Mouse (Mus musculus): ENCODE measurements around the gene Gm5089.

Gene Gm5089

DNA sequence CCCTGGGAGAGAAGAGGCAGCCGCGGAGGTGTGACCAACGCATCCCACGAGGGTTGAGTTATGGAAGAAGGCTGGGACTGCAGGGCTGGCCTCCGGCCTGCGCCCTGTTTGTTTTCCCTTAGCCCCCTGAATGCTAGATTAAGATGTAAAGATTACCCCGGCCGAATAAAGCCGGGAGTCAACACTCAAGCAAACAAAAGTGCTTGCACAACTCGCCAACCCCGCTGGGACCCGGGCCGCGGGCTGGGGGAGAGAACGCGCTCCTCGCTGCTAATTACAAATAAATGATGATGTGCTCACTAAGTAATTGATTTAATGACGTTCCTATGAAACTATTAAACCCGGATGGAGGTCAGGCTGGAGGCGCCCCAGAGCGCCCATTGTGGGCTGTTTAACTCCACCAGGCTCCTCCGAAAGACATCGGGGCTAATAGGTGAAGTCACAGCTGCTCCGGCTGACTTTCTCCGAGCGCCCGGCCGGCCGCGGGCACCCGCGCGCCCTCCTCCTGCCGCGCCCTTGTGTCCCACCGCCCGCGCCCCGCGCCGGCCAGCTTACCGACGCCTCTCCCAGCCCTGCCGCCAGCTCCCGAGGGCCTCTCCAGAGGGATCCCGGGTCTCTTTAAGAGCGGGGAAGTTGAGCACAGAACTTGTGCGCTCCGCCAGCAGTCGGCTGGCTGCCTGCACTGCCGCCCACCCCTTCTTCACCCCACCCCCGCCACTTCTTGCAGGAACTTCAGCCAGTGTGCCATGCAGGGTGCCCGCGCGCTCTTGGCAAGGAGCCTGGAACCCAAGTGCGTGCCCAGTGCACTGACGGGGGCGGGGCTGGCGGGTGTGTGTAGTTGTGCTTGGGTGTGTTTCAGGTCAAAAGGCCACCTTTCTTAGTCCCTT lies at the start of gene Gm5089:
Gene Gm5089 (minus strand): TSS at position 620 of the 887 bp plus-strand sequence.
- DNase-seq (ENCODE audit: low read depth, low spot score) = no peak

DNA sequence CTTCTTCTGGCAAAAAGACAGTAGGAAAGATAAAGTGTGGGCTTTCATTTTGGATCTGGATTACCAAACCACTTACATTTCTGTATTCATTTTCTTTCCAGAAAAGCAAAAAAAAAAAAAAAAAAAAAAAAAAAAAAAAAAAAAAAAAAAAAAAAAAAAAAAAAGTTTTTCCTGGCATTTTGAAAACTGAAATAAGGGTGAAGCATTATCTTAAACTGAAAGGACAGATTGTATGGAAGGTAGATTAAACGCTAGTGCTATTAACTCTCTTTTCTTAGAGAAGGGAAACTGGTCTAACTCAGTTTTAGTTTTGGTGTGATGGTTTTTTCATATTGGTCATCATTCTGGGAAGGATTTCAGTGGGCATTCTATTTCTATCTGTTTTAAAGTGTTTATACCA lies 41.1 kb upstream of the Gm5089 start:
- no peak for DNase-seq (ENCODE audit: low read depth, low spot score)

DNA sequence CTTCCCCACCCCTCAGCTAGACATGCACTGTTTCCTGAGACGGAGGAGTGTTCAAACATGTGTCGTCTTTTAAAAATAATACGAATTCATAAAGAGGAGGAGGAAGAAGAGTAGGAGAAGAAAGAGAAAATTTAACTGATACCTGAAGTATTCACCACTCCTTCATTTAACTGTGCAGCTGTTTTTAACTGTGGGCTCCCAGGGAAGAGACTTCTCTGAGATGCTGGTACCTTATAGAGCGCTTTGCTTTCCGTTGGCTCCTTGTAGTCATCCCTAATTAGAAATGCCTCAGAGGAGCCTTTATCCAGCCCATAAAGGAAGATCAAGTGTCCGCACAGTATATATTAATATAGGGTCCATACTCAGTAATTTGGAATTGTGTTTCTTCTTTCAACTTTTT lies 40.6 kb upstream of the Gm5089 start:
- DNase-seq (ENCODE audit: low read depth, low spot score) = no peak

DNA sequence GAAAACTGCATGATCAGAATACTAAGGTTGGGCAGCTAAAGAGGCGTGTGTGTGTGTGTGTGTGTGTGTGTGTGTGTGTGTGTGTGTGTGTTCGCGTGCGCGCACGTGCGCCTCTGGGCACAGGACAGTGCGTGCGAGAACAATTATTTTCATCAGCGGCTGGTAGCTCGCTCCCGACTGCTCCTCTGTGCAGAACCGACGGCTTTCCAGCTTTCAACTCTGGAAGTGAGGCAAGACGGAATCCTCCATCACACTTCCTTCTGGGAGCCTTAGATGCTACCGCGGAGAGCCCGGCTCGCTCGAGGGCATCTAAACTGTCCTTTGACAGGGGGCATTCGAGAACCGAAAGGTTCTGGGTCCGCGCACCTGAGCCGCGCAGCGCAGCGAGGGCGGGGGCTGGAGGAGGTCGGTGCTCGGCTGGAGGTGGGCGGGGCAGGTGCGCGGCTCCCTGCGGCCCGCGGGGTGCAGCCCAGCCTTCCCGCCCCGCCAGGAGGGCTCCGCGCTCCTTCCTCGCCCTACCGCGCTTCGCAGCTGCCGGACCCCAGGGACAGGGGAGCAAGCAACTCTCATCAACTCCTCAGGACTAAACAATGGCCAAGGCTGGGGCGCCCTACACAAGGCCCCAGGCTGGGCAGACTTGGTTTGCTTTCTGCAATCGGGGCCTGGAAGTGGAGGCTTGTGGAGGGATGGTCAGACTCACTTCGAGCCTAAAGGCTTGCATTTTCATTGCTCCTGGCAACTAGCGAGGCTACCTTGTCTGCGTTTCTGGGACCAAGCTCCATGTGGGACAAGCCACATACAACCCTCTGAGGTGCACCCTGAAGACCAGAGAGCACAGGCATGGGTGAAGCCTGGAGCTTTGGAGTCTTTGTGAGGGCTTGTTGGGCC lies 39.8 kb upstream of the Gm5089 start, which contains the start of gene Gm10837:
Gene Gm10837 (plus strand): TSS at position 146 of the 888 bp plus-strand sequence.
- DNase-seq (ENCODE audit: low read depth, low spot score) = no peak

DNA sequence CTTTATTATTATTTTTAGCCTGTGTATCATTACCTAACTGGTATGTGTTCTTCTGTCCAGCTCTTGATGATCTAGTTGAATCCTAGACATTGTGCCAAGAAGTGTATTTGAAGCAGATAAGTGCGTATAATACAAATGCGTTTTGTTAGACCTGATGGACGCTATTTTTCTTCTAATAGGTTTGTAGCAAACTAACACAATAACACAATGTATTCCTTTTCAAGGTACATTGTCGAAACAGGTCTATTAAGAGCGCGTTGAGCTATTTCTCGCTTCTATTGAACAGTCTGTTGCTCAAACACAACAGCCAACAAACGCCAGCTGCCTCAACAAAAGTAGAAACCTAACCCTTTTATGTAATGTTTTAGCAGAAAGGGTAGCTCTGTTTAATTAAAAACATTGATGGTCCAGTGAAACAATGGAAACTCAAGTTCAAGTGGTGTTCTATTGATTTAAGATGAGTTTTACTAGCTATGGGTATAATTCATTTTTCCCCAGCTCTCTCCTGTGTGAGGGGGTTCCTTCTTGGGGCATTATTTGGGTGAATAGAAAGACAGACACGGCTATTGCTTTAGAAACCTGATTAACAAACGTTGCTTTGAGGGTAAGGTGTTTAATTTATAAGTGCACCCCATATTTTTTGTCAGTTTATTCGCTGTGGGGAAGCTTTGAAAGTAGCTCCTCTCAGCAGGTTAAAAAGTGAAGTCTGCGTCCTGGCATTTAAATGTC lies 38.9 kb upstream of the Gm5089 start:
- no peak for DNase-seq (ENCODE audit: low read depth, low spot score)

DNA sequence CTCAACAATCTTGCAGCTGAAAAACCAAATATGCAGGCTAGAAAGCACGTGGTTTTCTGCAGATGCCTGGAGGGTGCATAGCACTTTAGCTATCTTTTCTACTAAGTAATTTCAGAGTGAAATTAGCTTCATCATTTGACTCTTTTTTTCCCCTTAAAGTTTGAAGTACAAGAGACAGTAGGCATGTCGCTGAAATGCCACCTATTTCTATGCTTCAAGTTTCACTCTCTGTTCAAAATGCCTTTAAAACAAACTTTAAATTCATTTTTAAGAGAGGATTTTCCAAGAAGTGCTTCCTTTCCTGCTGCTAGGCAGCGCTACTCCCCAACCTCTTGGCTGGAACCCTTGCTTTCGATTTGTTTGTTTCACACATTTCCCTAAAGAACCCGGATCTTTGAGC lies 38.1 kb upstream of the Gm5089 start:
- DNase-seq (ENCODE audit: low read depth, low spot score) = no peak

DNA sequence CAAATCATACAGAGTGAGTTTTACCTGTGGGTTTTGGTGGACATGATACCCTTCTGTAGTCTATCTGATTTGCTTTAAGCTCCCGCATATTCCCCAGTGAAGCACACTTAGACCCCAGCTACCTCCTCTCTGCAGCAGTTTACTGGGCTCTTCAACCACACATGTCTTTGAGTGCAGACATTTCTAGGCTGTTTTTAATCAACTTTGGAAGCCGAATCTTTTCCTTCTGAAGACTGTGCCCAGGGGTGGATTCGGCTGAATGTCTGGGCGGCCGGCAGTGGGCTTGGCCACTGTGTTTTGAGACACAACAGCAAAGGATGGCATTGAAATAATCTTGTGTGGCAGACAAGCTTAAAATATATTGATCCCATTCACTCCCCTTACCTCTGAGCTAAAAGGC lies 36.5 kb upstream of the Gm5089 start:
- no peak for DNase-seq (ENCODE audit: low read depth, low spot score)

DNA sequence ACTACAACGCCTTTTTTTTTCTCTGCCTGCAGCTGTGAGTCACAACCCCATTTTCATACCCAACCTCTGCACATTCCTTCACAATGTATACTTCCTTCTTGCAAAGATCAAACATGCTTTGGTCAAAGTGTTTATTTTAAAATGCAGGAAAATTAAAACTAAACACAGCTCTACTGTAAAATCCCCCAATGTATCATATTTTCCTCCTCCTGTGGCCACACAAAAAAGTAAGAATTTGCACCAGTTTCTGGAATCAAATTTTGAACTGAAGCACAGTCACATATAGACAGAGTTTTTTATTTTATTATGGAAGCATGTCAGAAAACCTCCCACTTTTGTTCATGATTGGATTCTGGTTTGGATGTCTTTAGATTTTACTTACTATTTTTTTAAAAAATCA lies 35.7 kb upstream of the Gm5089 start:
- no peak for DNase-seq (ENCODE audit: low read depth, low spot score)

DNA sequence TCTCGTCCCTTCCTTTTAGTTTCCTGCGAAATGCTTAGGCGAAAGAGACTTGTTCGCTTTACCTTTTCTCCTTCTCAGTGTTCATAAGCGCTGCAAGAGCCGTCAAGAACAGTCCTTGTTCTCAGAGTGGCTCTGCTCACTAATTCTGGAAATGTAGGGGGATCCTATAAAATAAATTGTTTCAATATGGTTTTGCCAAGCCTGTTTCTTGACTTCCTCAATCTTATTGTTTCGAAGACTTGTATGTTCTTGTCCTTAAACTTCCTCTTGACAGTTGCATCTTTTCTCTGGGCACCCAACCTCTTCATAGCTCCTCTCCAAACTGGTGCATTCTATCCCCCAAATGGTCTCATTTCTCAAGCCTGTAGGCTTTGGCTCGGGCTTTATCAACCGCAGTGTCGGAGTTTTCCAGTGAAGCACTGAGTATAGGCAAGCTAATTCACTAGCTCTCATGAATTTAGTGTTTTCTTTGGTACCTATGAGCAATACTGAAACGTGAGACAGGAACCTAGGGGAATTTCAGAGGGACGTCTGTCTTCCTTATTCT lies 34.8 kb upstream of the Gm5089 start:
- DNase-seq (ENCODE audit: low read depth, low spot score) = no peak

DNA sequence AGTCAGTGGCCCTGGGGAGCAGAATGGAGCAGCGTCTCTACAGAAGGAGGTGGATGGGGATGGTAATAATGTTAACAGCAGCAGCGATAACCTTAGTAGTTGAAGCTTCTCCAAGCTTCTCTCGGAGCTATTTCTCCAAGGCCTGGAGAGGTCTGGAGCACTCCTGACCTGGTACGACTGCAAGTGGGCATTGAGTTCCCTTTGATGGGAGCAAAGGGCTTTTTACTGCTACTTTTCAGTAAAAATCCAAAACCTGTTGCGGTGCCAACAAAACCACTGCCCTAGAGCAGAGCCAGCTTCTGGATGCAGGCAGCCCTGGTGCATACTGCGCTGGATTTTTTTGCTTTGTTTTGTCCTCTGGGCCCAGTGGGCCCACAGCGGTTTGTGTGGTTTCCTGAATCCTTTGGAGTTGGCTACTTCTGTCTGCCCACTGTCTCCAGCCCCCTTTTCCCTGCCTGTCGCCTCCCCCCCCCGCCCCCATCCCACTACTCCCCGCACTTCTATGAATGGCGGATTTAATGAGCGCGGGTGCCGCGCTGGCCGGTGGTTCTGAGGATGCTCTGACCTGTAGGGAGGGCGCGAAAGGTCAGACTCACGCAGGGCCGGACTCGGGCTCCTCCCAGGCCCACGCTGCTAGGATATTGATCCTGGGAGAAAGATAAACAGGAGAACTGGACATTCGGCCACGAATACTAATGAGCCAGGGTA lies 34.1 kb upstream of the Gm5089 start:
- no peak for DNase-seq (ENCODE audit: low read depth, low spot score)

DNA sequence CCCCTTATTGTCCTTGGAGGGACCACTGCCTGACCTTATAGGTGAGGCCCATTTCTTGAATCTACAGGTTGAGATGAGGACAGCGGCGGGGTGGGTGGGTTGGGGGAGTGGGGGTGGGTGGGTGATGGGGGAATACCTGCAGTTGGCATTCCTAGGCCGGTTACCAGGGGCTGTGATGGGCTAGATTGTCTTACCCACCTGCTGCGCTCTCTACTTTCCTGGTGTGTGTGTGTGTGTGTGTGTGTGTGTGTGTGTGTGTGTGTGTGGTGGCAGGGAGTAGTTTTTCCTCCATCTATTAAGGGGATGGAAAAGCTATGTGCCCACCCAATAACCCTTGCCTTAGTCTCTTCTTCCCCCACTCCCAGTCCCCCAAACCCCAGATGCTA lies 33.5 kb upstream of the Gm5089 start:
- no peak for DNase-seq (ENCODE audit: low read depth, low spot score)

DNA sequence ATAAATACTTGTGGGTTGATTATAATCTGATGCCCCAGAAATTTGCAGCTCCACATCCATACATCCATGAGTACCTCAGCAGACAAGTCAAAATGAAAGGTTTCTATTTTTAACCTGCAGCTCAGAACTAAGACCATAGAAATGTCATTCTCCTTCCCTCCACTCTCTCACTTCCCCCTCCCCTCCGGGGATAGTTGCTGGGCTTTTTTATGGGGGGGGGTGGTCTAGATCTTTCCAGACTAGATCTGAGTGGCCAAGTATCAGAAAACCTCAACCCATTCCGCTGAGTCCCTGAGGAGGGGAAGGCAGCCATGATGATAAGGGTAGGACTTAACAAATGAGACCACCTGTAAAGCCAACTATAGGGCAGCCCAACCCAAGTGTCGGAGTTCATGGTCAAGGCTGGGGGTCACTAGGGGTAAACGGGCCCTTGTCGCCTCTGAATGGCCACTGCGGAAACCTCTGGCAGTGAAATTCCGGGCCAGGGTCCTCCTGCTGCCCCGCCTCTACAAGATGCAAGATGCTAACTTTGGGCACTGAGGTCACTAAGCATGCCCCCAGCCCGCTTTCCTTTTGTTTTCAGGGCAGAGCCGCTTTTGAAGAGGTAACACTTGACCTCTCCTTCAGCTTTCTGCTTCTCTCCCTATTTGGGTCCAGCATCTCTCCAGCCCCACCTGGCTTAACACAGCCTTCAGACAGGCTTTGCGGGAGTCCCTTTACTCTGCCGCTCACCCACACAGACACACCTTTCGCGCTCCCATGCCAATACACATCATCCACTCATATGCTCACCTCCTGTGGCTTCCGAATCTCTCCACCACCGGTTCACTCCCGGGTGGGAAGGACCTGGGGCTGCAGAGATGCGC lies 32.9 kb upstream of the Gm5089 start:
- DNase-seq (ENCODE audit: low read depth, low spot score) = no peak

DNA sequence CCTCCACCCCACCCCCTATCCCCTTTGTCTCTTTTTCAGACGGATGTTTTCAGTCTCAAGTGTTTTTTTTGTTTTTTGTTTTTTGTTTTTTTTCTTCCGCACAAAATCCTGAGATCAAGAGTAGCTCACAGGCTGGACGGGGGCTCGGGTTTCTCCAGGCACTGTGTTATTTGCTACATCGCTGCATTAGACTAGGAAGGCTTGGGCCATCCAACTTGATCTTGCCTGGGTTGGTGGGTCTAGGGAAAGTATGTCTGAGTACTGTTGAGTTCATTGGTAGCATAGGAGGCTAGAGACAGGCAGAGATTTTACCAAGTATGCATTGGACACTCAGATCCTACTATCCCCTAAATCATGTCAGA lies 32.1 kb upstream of the Gm5089 start:
- no peak for DNase-seq (ENCODE audit: low read depth, low spot score)

DNA sequence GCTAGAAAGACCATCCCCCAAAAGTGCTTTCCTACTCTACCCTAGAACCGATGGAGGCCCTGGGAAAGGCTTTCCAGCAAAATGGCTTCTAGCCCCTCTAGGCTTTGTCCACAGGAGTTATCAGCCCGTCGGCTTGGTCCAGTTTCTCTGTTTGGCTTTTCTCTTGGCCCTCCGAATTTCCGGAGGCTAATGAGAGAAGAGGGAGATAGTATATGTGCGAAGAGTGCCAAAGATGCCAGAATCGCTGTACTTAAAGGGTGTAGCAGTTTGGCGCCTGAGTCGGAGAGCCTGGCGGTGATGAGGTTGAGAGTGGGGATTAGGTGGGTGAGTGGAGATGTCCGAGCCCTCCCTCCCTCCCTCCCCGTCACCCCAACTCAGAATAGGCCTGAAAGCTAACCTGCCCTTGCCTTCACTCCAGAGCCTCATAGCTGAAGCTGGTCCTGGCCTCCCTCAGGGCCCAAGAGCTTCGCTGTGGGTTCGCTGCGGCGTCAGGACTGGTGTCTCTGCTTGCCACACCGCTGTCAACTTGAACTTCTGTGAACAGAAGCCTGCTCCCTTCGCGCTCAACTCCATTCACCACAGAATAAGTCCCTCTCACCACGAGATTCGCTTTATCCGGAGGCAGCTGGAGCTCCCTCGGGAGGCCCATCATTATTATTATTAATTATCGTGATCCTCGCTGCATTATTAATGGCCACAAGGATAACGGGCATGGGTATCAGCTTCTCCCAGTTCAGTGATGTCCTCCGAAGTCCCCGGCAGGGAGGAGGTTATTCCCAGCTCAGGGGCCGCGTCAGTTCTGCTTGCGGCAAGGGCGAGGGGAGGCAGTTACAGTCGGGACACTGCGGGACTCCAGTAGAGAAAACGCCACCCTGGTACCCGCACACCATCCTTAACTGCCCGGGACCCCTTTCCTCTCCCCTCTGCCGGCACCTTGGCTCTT lies 31.4 kb upstream of the Gm5089 start:
- no peak for DNase-seq (ENCODE audit: low read depth, low spot score)

DNA sequence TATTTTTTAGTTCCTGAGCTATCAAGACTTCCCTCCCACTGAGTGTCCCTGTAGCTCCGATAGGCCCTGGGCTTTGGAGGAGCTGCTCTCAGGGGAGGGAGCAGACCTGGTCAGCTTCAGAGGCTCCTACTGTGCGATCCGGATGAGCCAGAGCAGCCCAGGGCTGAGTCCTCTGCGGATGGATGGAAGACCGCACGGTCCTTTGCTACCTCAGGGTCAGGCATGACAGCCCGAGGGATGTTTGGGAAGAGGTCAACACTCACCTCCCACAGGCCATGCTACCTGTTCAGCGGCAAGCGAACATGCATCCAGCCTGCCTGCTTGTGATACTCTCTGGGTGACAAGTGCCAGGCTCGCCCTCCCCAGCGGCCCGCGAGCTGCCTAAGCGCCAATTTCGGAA lies 30.3 kb upstream of the Gm5089 start:
- no peak for DNase-seq (ENCODE audit: low read depth, low spot score)

DNA sequence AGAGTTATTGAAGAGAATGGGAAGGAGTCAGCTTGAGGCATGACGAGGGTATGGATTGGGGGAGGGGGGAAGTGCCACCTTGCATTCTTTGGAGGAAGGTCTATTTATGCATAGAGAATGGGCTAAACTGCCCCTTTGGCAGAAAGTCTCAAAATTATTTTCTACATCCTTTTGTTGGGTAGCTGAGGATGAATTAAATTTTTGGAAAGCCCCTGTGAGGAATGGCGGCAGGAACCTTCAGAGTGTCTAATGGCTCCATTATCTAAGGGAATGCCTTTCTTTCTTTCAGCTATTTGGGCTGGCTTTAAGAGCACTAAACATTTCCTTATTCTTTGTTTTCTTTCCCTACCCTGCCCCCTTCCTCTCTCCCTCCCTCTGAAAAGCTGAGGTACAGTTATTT lies 29.4 kb upstream of the Gm5089 start:
- no peak for DNase-seq (ENCODE audit: low read depth, low spot score)

DNA sequence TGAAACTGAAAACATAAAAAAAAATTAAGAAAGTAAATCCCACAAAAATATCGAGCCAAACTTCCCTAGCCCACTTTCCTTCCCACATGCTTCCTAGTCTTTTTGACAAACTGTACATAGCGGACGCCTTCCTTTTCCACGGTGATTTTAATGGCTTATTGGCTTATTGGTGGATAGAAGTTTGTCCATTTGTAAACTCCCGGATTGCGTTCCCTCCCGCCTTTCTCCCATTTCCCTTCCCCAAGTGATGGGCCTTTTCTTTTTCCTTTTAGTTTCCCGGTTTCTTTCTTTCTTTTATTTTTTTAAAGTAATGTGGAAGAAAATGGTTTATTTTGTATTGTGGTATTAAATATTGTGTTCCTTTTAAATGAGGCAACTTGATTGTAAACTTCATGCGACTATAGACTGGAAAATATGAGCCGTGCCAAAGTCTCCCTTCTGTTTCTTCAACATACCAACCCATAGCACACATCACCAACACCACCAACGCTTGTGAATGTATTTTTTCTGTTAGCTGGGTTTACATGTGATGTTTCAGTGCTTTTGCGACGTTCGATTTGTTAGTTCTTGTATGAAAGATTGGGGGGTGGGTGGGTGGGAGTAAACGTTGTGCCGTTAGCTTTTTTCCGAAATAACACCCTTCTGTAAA lies 28.7 kb upstream of the Gm5089 start:
- no peak for DNase-seq (ENCODE audit: low read depth, low spot score)

DNA sequence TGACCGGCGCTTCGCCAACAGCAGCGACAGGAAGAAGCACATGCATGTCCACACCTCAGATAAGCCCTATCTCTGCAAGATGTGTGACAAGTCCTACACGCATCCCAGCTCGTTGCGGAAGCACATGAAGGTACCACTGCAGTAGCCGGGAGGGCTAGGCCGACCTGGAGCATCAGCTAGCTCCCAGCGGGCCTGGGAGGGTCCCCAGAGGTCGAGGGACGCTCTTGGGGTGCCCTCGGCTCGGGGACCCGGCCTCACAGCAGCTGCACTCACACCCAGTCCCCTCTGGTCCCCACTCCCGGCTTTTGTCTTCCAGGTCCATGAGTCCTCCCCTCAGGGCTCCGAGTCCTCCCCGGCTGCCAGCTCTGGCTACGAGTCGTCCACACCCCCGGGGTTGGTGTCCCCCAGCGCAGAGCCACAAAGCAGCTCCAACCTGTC lies 27.7 kb upstream of the Gm5089 start:
- DNase-seq (ENCODE audit: low read depth, low spot score) = no peak
